Comparison of ENCODE assay signal across 9 mouse cellular contexts in the genomic region with DNA sequence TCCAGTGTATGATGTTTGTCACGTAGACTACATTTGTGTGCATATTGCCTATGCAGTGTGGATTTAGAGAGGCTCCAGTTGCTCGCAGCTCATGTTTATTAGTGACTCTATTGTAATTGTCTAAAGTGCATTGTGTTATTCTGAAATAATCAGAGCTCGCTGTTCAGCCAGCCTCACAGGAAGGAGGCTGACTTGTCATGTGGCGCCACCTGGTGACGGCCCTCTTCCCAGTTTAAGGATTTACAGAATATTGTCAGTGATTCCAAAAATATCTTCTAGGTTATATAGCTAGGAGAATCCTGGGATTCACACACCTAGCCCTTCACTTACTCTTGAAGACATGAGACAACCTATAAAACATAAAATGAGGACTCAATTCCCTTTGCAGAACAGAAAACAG. TPM values are rescaled to one million over a fixed set of nuclear protein-coding genes. Genes with fewer than 3 reads are reported as not detected.
DNase-seq lines count a peak whose midpoint lies in the region; ATAC-seq and TF ChIP-seq lines count a peak whose summit lies in the region.
"Had no signal": no experiment of that assay in that cellular context is flagged by ENCODE, and none has a peak within 500 bp of the region (broad histone marks: within the 10 kb centered on the region; RNA-seq: fewer than 3 reads in every experiment).

No protein-coding gene starts in this region.

- H3K4me3 ChIP-seq in limb, embryonic 14.5 days (replicated peaks; ENCODE audit: low read length) = no peak overlapping the region
- H3K4me3 ChIP-seq: erythroblast, embryonic 14.5 days had no signal

- no peaks in the 10 kb centered on the region for H3K4me1 ChIP-seq in limb, embryonic 14.5 days (ENCODE audit: control insufficient read depth, insufficient read depth, low read length)

- peaks cover 74% of the 10 kb centered on the region for H3K36me3 ChIP-seq in limb, embryonic 14.5 days (ENCODE audit: control insufficient read depth, insufficient read depth, low read length)

- peak; percentile 75 for TF ChIP-seq CTCF in Patski (IDR thresholded peaks at IDR 0.05)

- WGBS in limb, embryonic 14.5 days = 45% methylated on average over 5 of the region's 5 CpGs

- peak; percentile 69 for DNase-seq in 416B (ENCODE audit: low read depth)
- peak; percentile 12 for DNase-seq in Patski (ENCODE audit: low read depth, low spot score)
- DNase-seq in cerebellum, adult 9-10 months = peak; percentile 77
- peak; percentile 23 to 63 for DNase-seq in frontal cortex, postnatal 10 days (ENCODE audit: low spot score in 2 of 2)
- peak; percentile 40 to 82 for DNase-seq in kidney, adult 8-10 months
- peak; percentile 82 for DNase-seq in limb, embryonic 14.5 days (ENCODE audit: low spot score)
- DNase-seq in thymus, adult 18-20 months = peak; percentile 51 to 61

- no peak overlapping the region for H3K9ac ChIP-seq in limb, embryonic 14.5 days (ENCODE audit: low read depth, low read length, severe bottlenecking)

- no peak overlapping the region for H3K4me2 ChIP-seq in limb, embryonic 14.5 days (replicated peaks; ENCODE audit: low read depth, low read length, severe bottlenecking)

- CTCF ChIA-PET in Patski (lab: Charles Lee) = interaction anchor here (0.6 to 1.8 kb wide), 9 partner anchors 9 to 160 kb away, joined by 3 to 10 read pairs (median 4); no protein-coding TSS in a partner anchor

- no peak for TF ChIP-seq POLR2A in limb, embryonic 14.5 days (IDR thresholded peaks at IDR 0.05; ENCODE audit: borderline replicate concordance, extremely low read depth, insufficient read depth, insufficient read length)

- ATAC-seq in Patski = no peak
- ATAC-seq in limb, embryonic 14.5 days (ENCODE audit: low FRiP score, low read depth) = peak; percentile 41; the same call in 1 of the 2 replicates
- ATAC-seq in neutrophil, adult 5-6 weeks (ENCODE audit: extremely low read depth, insufficient number of reproducible peaks, low FRiP score, poor library complexity, severe bottlenecking) = peak; percentile 56

- H3K9me3 ChIP-seq in limb, embryonic 14.5 days (ENCODE audit: control insufficient read depth, low read length) = no peaks in the 10 kb centered on the region

- H3K27me3 ChIP-seq in Patski = no peaks in the 10 kb centered on the region
- H3K27me3 ChIP-seq in limb, embryonic 14.5 days (ENCODE audit: control insufficient read depth, insufficient read depth, low read length) = no peaks in the 10 kb centered on the region

- H3K27ac ChIP-seq in limb, embryonic 14.5 days (replicated peaks; ENCODE audit: low read depth, low read length) = no peak overlapping the region

- POLR2A ChIA-PET in Patski (lab: Charles Lee) = no interaction called here

- in situ Hi-C loops in Patski (cut with MboI; ENCODE audit: low pct_unique_long_range_greater_than_20kb) = loop anchor here (5.0 kb wide), 1 partner anchor 159 kb away; no protein-coding TSS in a partner anchor

RNA-seq across cellular contexts. Expression of gene Wdr78, which starts 32.0 kb away (rescaled TPM):
- 0.67 TPM for polyA plus RNA-seq in Patski (2021)
- 5.4 and 7.0 TPM in 2 replicates for polyA plus RNA-seq in limb, embryonic 14.5 days (2012; rRNA removed)
- polyA plus RNA-seq in limb, embryonic 14.5 days (2014; fragmentation: Nextera tagmentation; extraction: Ambion mirVana) = 3.4 and 4.4 TPM in 2 replicates
- 3.4 and 4.8 TPM in 2 replicates for total RNA-seq in neutrophil, adult 5-6 weeks (2017)

RNA-seq across cellular contexts. Expression of gene Mier1, which starts 32.1 kb away (rescaled TPM):
- polyA plus RNA-seq in Patski (2021) = 31.6 TPM
- 32.8 and 32.9 TPM in 2 replicates for polyA plus RNA-seq in limb, embryonic 14.5 days (2012; rRNA removed)
- polyA plus RNA-seq in limb, embryonic 14.5 days (2014; fragmentation: Nextera tagmentation; extraction: Ambion mirVana) = 41.2 and 46.4 TPM in 2 replicates
- 260 and 265 TPM in 2 replicates for total RNA-seq in neutrophil, adult 5-6 weeks (2017)

Comparison
In these comparisons a context has a peak if more than half of its experiments do, and no peak if none do; other contexts are left out.
1. DNase-seq: peak in every context shown above with its lines; median percentile 82 in limb, embryonic 14.5 days; 77 in cerebellum, adult 9-10 months; 69 in 416B; 61 in kidney, adult 8-10 months; 56 in thymus, adult 18-20 months; 43 in frontal cortex, postnatal 10 days; 12 in Patski.